Mouse (Mus musculus) cerebral cortex, adult 2 months (tissue): Measurements from ENCODE around the gene Osbp2.

Experiments
- WGBS: fragments of 180-500 bp; shearing (Covaris S2); methylation state at CpG from one replicate; pipeline ENCODE4 v1.1.7; 2018; 5-methylcytosine and 5-hydroxymethylcytosine counted together

Osbp2 gene

GRCm38 (mm10) chr11:3823378-3823777 is 40.3 kb downstream of the Osbp2 start:
- WGBS = 22% methylated on average over 2 of the region's 2 CpGs

GRCm38 (mm10) chr11:3817986-3818758 is 45.5 kb downstream of the Osbp2 start:
- WGBS = 51% methylated on average over 4 of the region's 4 CpGs

- whole genome bisulfite sequencing = 52% methylated on average over 3 of the region's 3 CpGs
Observed at GRCm38 (mm10) chr11:3808162-3808561, 55.5 kb downstream of the Osbp2 start.

GRCm38 (mm10) chr11:3805362-3805761 is 58.3 kb downstream of the Osbp2 start:
- 17% methylated on average over 3 of the region's 3 CpGs for WGBS

GRCm38 (mm10) chr11:3804639-3805038 is 59.1 kb downstream of the Osbp2 start:
- 88% methylated on average over 2 of the region's 2 CpGs for WGBS

- WGBS = 38% methylated on average over 1 of the region's 1 CpGs
Observed at GRCm38 (mm10) chr11:3802057-3802456, 61.6 kb downstream of the Osbp2 start.

- 56% methylated on average over 6 of the region's 6 CpGs for WGBS
Observed at GRCm38 (mm10) chr11:3797631-3798215, 66.0 kb downstream of the Osbp2 start.

- WGBS = 85% methylated on average over 3 of the region's 3 CpGs
Observed at GRCm38 (mm10) chr11:3789919-3790318, 73.8 kb downstream of the Osbp2 start.

GRCm38 (mm10) chr11:3786564-3786963 is 77.1 kb downstream of the Osbp2 start:
- WGBS = 28% methylated on average over 6 of the region's 6 CpGs

GRCm38 (mm10) chr11:3775263-3775644 is 88.4 kb downstream of the Osbp2 start:
- WGBS = 27% methylated on average over 4 of the region's 4 CpGs

- WGBS = 2% methylated on average over 55 of the region's 56 CpGs
Observed at GRCm38 (mm10) chr11:3774463-3775262, 89.0 kb downstream of the Osbp2 start.

- 16% methylated on average over 6 of the region's 6 CpGs for WGBS
Observed at GRCm38 (mm10) chr11:3773782-3774462, 89.8 kb downstream of the Osbp2 start.

GRCm38 (mm10) chr11:3773136-3773535 is 90.6 kb downstream of the Osbp2 start:
- 50% methylated on average over 8 of the region's 8 CpGs for WGBS

GRCm38 (mm10) chr11:3771348-3771747 is 92.4 kb downstream of the Osbp2 start:
- WGBS = 39% methylated on average over 6 of the region's 6 CpGs

GRCm38 (mm10) chr11:3767830-3768229 is 95.9 kb downstream of the Osbp2 start:
- 55% methylated on average over 5 of the region's 5 CpGs for WGBS

- WGBS = 71% methylated on average over 8 of the region's 8 CpGs
Observed at GRCm38 (mm10) chr11:3766964-3767363, 96.7 kb downstream of the Osbp2 start.

- WGBS = 52% methylated on average over 4 of the region's 4 CpGs
Observed at GRCm38 (mm10) chr11:3764352-3764751, 99.4 kb downstream of the Osbp2 start.

- under 1% methylated on average over 90 of the region's 90 CpGs for WGBS
Observed at GRCm38 (mm10) chr11:3761775-3762501, 101.8 kb downstream of the Osbp2 start.

GRCm38 (mm10) chr11:3761339-3761738 is 102.4 kb downstream of the Osbp2 start:
- WGBS = 22% methylated on average over 11 of the region's 11 CpGs

- WGBS = 77% methylated on average over 5 of the region's 5 CpGs
Observed at GRCm38 (mm10) chr11:3759433-3759832, 104.3 kb downstream of the Osbp2 start.

GRCm38 (mm10) chr11:3755341-3755740 is 108.4 kb downstream of the Osbp2 start:
- WGBS = 48% methylated on average over 4 of the region's 4 CpGs
